Mouse (Mus musculus) testis, postnatal 10 days (tissue): ENCODE results near the gene Rab7b.

ENCODE experiments used
- DNase-seq: peaks from one replicate; pipeline ENCODE4 v3.0.0; 2021; ENCODE audit warnings: low spot score

Rab7b gene

GRCm38 (mm10) chr1:131696325-131696724, 7.8 kb downstream of the Rab7b start:
- no peak for DNase-seq

GRCm38 (mm10) chr1:131698770-131699169, 10.3 kb downstream of the Rab7b start:
- no peak for DNase-seq

- DNase-seq = no peak
Measured at GRCm38 (mm10) chr1:131699642-131700041, 11.1 kb downstream of the Rab7b start.

GRCm38 (mm10) chr1:131700447-131700846, 12.0 kb downstream of the Rab7b start:
- DNase-seq = no peak

- DNase-seq = peak; percentile 61
Measured at GRCm38 (mm10) chr1:131701391-131701790, 12.9 kb downstream of the Rab7b start.

GRCm38 (mm10) chr1:131702094-131702766, 13.7 kb downstream of the Rab7b start:
- DNase-seq = peak; percentile 66

GRCm38 (mm10) chr1:131703482-131703881, 15.0 kb downstream of the Rab7b start:
- DNase-seq = no peak

GRCm38 (mm10) chr1:131708338-131708737, 19.8 kb downstream of the Rab7b start:
- DNase-seq = peak; percentile 82

- DNase-seq = no peak
Measured at GRCm38 (mm10) chr1:131711518-131711917, 23.0 kb downstream of the Rab7b start.

GRCm38 (mm10) chr1:131712386-131712785, 23.9 kb downstream of the Rab7b start:
- DNase-seq = peak; percentile 94

GRCm38 (mm10) chr1:131714388-131715337, 26.2 kb downstream of the Rab7b start:
- peak; percentile 63 for DNase-seq

GRCm38 (mm10) chr1:131718952-131719694, 30.6 kb downstream of the Rab7b start:
- DNase-seq = no peak

- peak; percentile 58 for DNase-seq
Measured at GRCm38 (mm10) chr1:131721989-131722388, 33.5 kb downstream of the Rab7b start.

- no peak for DNase-seq
Measured at GRCm38 (mm10) chr1:131723549-131723948, 35.1 kb downstream of the Rab7b start.

- DNase-seq = no peak
Measured at GRCm38 (mm10) chr1:131726586-131726985, 38.1 kb downstream of the Rab7b start.

- no peak for DNase-seq
Measured at GRCm38 (mm10) chr1:131730639-131731437, 42.3 kb downstream of the Rab7b start.

- DNase-seq = no peak
Measured at GRCm38 (mm10) chr1:131733474-131734180, 45.1 kb downstream of the Rab7b start.

- no peak for DNase-seq
Measured at GRCm38 (mm10) chr1:131734657-131735273, 46.3 kb downstream of the Rab7b start.

- no peak for DNase-seq
Measured at GRCm38 (mm10) chr1:131736494-131736893, 48.0 kb downstream of the Rab7b start.

GRCm38 (mm10) chr1:131737269-131737668, 48.8 kb downstream of the Rab7b start:
- peak; percentile 89 for DNase-seq
